Mouse (Mus musculus) gastrocnemius, postnatal 4 days (tissue): ENCODE measurements around the gene Adgrg1. TPM values are rescaled to one million over a fixed set of nuclear protein-coding genes. Genes with fewer than 3 reads are reported as not detected.
A peak's percentile ranks its signal among the peaks of the same experiment; 100 is the strongest.
"Not testable (repeated sequence)": the region's sequence is repeated elsewhere in the genome, so short reads cannot be mapped to it uniquely, and the experiment has no call there.

Source experiments
- DNase-seq, 2 experiments: peaks; one replicate each; pipeline ENCODE4 v3.0.0; 2021 to 2022; ENCODE audit warnings: low spot score in 2 of 2, mixed read lengths in 2 of 2
- total RNA-seq, 2 experiments: library from RNA; stranded (reverse); gene quantifications; 2 replicates each; pipeline ENCODE4 v1.2.3; 2021

Gene Adgrg1
- total RNA-seq, 2 experiments from 2014 or later: 9.6 to 10.0 TPM

GRCm38 (mm10) chr8:95028391-95028790 is 53.8 kb downstream of the Adgrg1 start:
- DNase-seq: not testable (repeated sequence)

- DNase-seq: peak in 1 of 2 experiments; percentile 29
Observed at GRCm38 (mm10) chr8:95037106-95037925, 62.8 kb downstream of the Adgrg1 start.

- DNase-seq: no peak
Observed at GRCm38 (mm10) chr8:95041883-95042784, 67.6 kb downstream of the Adgrg1 start.

GRCm38 (mm10) chr8:95044811-95045210 is 70.3 kb downstream of the Adgrg1 start:
- DNase-seq: no peak

GRCm38 (mm10) chr8:95046982-95047381 is 72.4 kb downstream of the Adgrg1 start:
- DNase-seq: no peak

GRCm38 (mm10) chr8:95047884-95048680 is 73.5 kb downstream of the Adgrg1 start:
- no peak for DNase-seq

- DNase-seq: no peak
Observed at GRCm38 (mm10) chr8:95049636-95050035, 75.1 kb downstream of the Adgrg1 start.

- no peak for DNase-seq
Observed at GRCm38 (mm10) chr8:95054438-95054837, 79.9 kb downstream of the Adgrg1 start.

- DNase-seq: no peak
Observed at GRCm38 (mm10) chr8:95054927-95055510, 80.5 kb downstream of the Adgrg1 start, which contains the start of gene Drc7. Gene Drc7, plus strand, starts transcription at chr8:95055103.

- no peak for DNase-seq
Observed at GRCm38 (mm10) chr8:95056414-95056813, 81.9 kb downstream of the Adgrg1 start.

GRCm38 (mm10) chr8:95058661-95059060 is 84.1 kb downstream of the Adgrg1 start:
- DNase-seq: no peak

- no peak for DNase-seq
Observed at GRCm38 (mm10) chr8:95059812-95060533, 85.4 kb downstream of the Adgrg1 start.

Other genes starting within 250 kb of the Adgrg1 start
- not detected for gene Ccl22, start 229.2 kb upstream of the Adgrg1 start, total RNA-seq
- gene Cx3cl1, start 202.7 kb upstream of the Adgrg1 start, total RNA-seq: 1 to 10 TPM; 2.1 to 2.3 TPM
- gene Ccl17, start 164.3 kb upstream of the Adgrg1 start, total RNA-seq: not detected
- 100 to 1,000 TPM; 179 to 186 TPM for gene Coq9, start 136.4 kb upstream of the Adgrg1 start, total RNA-seq
- gene Ciapin1, start 136.4 kb upstream of the Adgrg1 start, total RNA-seq: 10 to 100 TPM; 39.0 to 41.3 TPM
- gene Polr2c, start 117.3 kb upstream of the Adgrg1 start, total RNA-seq: 10 to 100 TPM; 48.8 to 54.0 TPM
- 10 to 100 TPM; 15.7 to 15.9 TPM for gene Dok4, start 98.4 kb upstream of the Adgrg1 start, total RNA-seq
- gene Ccdc102a, start 56.7 kb upstream of the Adgrg1 start, total RNA-seq: 10 to 100 TPM; 23.9 to 24.5 TPM
- under 1 TPM; 0.15 to 0.18 TPM for gene Adgrg5, start 51.1 kb upstream of the Adgrg1 start, total RNA-seq
- gene Adgrg3, start 42.9 kb downstream of the Adgrg1 start, total RNA-seq: 1 to 10 TPM in 1 of 2 experiments, under 1 TPM in 1; 0.96 to 1.4 TPM
- gene Drc7, start 80.4 kb downstream of the Adgrg1 start, total RNA-seq: not detected
- 10 to 100 TPM; 13.3 to 13.8 TPM for gene Katnb1, start 106.4 kb downstream of the Adgrg1 start, total RNA-seq
- 10 to 100 TPM; 39.0 to 40.9 TPM for gene Kifc3, start 228.1 kb downstream of the Adgrg1 start, total RNA-seq